In the genomic region with DNA sequence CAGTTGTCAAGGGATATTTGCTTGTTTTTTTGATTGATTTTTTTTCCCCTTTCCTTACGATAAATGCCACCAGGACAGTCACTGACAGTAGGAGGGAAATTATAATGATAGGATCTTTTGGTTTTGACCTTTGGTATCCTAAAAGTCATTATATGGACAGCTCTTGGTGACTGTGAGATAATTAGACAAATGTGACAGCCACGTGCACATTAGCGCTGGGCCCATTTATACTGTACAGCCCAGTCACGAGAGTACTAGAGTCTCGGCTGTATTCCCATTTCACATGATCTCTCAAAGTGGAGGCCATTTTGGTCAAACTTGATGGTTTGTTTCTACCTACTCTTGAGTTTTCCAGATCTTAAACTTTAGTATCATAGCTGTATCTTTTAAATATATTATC, we compare ENCODE assay signal across 8 mouse cellular contexts. TPM values are rescaled to one million over a fixed set of nuclear protein-coding genes. Genes with fewer than 3 reads are reported as not detected.
DNase-seq lines count a peak whose midpoint lies in the region; ATAC-seq and TF ChIP-seq lines count a peak whose summit lies in the region.

No protein-coding gene starts in this region.

- H3K27me3 ChIP-seq in heart, embryonic 12.5 days (replicated peaks) = no peaks in the 10 kb centered on the region
- no peaks in the 10 kb centered on the region for H3K27me3 ChIP-seq in ES-Bruce4 (ENCODE audit: control insufficient read depth, insufficient read depth, low read length, poor library complexity, severe bottlenecking)
- H3K27me3 ChIP-seq in forebrain, embryonic 16.5 days (replicated peaks; ENCODE audit: control insufficient read depth, insufficient read depth, low read length) = no peaks in the 10 kb centered on the region
- H3K27me3 ChIP-seq in liver, embryonic 16.5 days (ENCODE audit: control insufficient read depth, insufficient read depth, low read depth, low read length) = no peaks in the 10 kb centered on the region
- H3K27me3 ChIP-seq in cerebellum, adult 2 months (ENCODE audit: control insufficient read depth, insufficient read depth, low read length) = no peaks in the 10 kb centered on the region

- H3K4me1 ChIP-seq in heart, embryonic 12.5 days (replicated peaks) = peaks cover 22% of the 10 kb centered on the region
- H3K4me1 ChIP-seq in ES-Bruce4 (ENCODE audit: control insufficient read depth, insufficient read depth, low read length) = no peaks in the 10 kb centered on the region
- H3K4me1 ChIP-seq in forebrain, embryonic 16.5 days (replicated peaks; ENCODE audit: control insufficient read depth, insufficient read depth, low read length) = peaks cover 20% of the 10 kb centered on the region
- peaks cover 9% of the 10 kb centered on the region for H3K4me1 ChIP-seq in liver, embryonic 16.5 days (ENCODE audit: control insufficient read depth, low read depth, low read length)
- no peaks in the 10 kb centered on the region; the same call in 1 of the 2 replicates for H3K4me1 ChIP-seq in cerebellum, adult 2 months (ENCODE audit: control insufficient read depth, insufficient read depth, low read length)

- no peak for TF ChIP-seq POLR2A in ES-Bruce4 (IDR thresholded peaks at IDR 0.05; ENCODE audit: insufficient read depth, low read length)
- TF ChIP-seq POLR2A in cerebellum, adult 2 months (IDR thresholded peaks at IDR 0.05; ENCODE audit: borderline replicate concordance, insufficient read depth, low read length) = no peak

- H3K4me3 ChIP-seq in heart, embryonic 12.5 days = peak overlapping the region; percentile 99
- H3K4me3 ChIP-seq in ES-Bruce4 (ENCODE audit: low read depth, low read length) = no peak overlapping the region
- no peak overlapping the region for H3K4me3 ChIP-seq in forebrain, embryonic 16.5 days (replicated peaks; ENCODE audit: low read length)
- peak overlapping the region; percentile 86 for H3K4me3 ChIP-seq in liver, embryonic 16.5 days (ENCODE audit: low read depth, low read length)
- no peak overlapping the region for H3K4me3 ChIP-seq in cerebellum, adult 2 months (replicated peaks; ENCODE audit: insufficient read depth, low read depth, low read length)

- no peak for DNase-seq in heart, adult 18-20 months
- no peak for DNase-seq in adrenal gland, postnatal 14 days
- no peak for DNase-seq in cerebellum, adult 2 months
- no peak for DNase-seq in ovary, postnatal 10 days (ENCODE audit: low spot score)

- no peak for TF ChIP-seq CTCF in ES-Bruce4 (IDR thresholded peaks at IDR 0.05; ENCODE audit: low read depth, low read length)
- no peak for TF ChIP-seq CTCF in cerebellum, adult 2 months (IDR thresholded peaks at IDR 0.05; ENCODE audit: borderline replicate concordance, insufficient read depth, low read depth, low read length)

- WGBS in heart, embryonic 12.5 days = 68% methylated on average over 5 of the region's 5 CpGs
- WGBS in forebrain, embryonic 16.5 days = 50% methylated on average over 5 of the region's 5 CpGs
- 45% methylated on average over 5 of the region's 5 CpGs for WGBS in liver, embryonic 16.5 days (ENCODE audit: insufficient replicate concordance)
- WGBS in cerebellum, adult 2 months = 81% methylated on average over 5 of the region's 5 CpGs

- peak overlapping the region; percentile 98; the same call in 1 of the 2 replicates for H3K27ac ChIP-seq in heart, embryonic 12.5 days (ENCODE audit: poor library complexity, severe bottlenecking)
- H3K27ac ChIP-seq in ES-Bruce4 (ENCODE audit: insufficient read depth, low read length) = no peak overlapping the region
- H3K27ac ChIP-seq in forebrain, embryonic 16.5 days (ENCODE audit: low read length) = no peak overlapping the region
- H3K27ac ChIP-seq in liver, embryonic 16.5 days (ENCODE audit: low read length) = no peak overlapping the region
- H3K27ac ChIP-seq in cerebellum, adult 2 months (ENCODE audit: insufficient read depth, low read length) = no peak overlapping the region

- TF ChIP-seq EP300 in ES-Bruce4 (IDR thresholded peaks at IDR 0.05; ENCODE audit: insufficient read depth, low read depth, low read length) = no peak

- no peak overlapping the region for H3K9ac ChIP-seq in heart, embryonic 12.5 days
- peak overlapping the region; percentile 95; the same call in 1 of the 2 replicates for H3K9ac ChIP-seq in ES-Bruce4 (ENCODE audit: low read depth, poor library complexity, severe bottlenecking)
- no peak overlapping the region for H3K9ac ChIP-seq in forebrain, embryonic 16.5 days (replicated peaks; ENCODE audit: low read depth, low read length)
- 0 out of 2 replicates have a peak overlapping the region, but pooled peaks have one; percentile 87 for H3K9ac ChIP-seq in liver, embryonic 16.5 days (ENCODE audit: low read depth, low read length)

- H3K9me3 ChIP-seq in heart, embryonic 12.5 days (replicated peaks) = no peaks in the 10 kb centered on the region
- H3K9me3 ChIP-seq in ES-Bruce4 (replicated peaks; ENCODE audit: control insufficient read depth, insufficient read depth, low read length, poor library complexity, severe bottlenecking) = no peaks in the 10 kb centered on the region
- H3K9me3 ChIP-seq in forebrain, embryonic 16.5 days (ENCODE audit: control insufficient read depth, low read length) = no peaks in the 10 kb centered on the region
- no peaks in the 10 kb centered on the region for H3K9me3 ChIP-seq in liver, embryonic 16.5 days (replicated peaks; ENCODE audit: control insufficient read depth, low read length)

- H3K36me3 ChIP-seq in heart, embryonic 12.5 days = no peaks in the 10 kb centered on the region
- no peaks in the 10 kb centered on the region for H3K36me3 ChIP-seq in ES-Bruce4 (ENCODE audit: control insufficient read depth, insufficient read depth, low read length, poor library complexity, severe bottlenecking)
- no peaks in the 10 kb centered on the region for H3K36me3 ChIP-seq in forebrain, embryonic 16.5 days (ENCODE audit: control insufficient read depth, insufficient read depth)
- no peaks in the 10 kb centered on the region for H3K36me3 ChIP-seq in liver, embryonic 16.5 days (ENCODE audit: control insufficient read depth, insufficient read depth)

- peak overlapping the region; percentile 76 for H3K4me2 ChIP-seq in heart, embryonic 12.5 days
- peak overlapping the region; percentile 96 for H3K4me2 ChIP-seq in forebrain, embryonic 16.5 days (ENCODE audit: low read length)
- H3K4me2 ChIP-seq in liver, embryonic 16.5 days (ENCODE audit: low read depth, low read length) = peak overlapping the region; percentile 86

- no peak for ATAC-seq in heart, embryonic 12.5 days (ENCODE audit: insufficient number of reproducible peaks, low FRiP score)
- ATAC-seq in forebrain, embryonic 16.5 days = no peak
- no peak for ATAC-seq in liver, embryonic 16.5 days (ENCODE audit: low read depth)

RNA-seq across cellular contexts. Expression of a gene that starts 1.4 kb away (rescaled TPM):
- 40.0 and 41.8 TPM in 2 replicates for polyA plus RNA-seq in heart, embryonic 12.5 days (2016; fragmentation: Nextera tagmentation; extraction: Ambion mirVana)
- total RNA-seq in heart, adult 18-20 months (2021) = 10 to 100 TPM; 21.7 to 22.5 TPM
- 11.4 and 15.1 TPM in 2 replicates for polyA plus RNA-seq in ES-Bruce4 (2011; ENCODE audit: insufficient read depth, insufficient read length, low read depth, missing spikeins)
- polyA plus RNA-seq in forebrain, embryonic 16.5 days (2015; fragmentation: Nextera tagmentation; extraction: Ambion mirVana) = 36.8 and 41.7 TPM in 2 replicates
- 5.7 and 6.4 TPM in 2 replicates for polyA plus RNA-seq in liver, embryonic 16.5 days (2015; fragmentation: Nextera tagmentation; extraction: Ambion mirVana)
- total RNA-seq in adrenal gland, postnatal 14 days (2021) = 32.3 and 35.3 TPM in 2 replicates
- 42.8 and 47.0 TPM in 2 replicates for polyA plus RNA-seq in cerebellum, adult 2 months (2012; rRNA removed)

Comparison
In these comparisons a context has a peak if more than half of its experiments do, and no peak if none do; other contexts are left out.
1. H3K4me3 ChIP-seq: peak in heart, embryonic 12.5 days (single experiment) and liver, embryonic 16.5 days (single experiment); none in ES-Bruce4 (single experiment), forebrain, embryonic 16.5 days (single experiment) and cerebellum, adult 2 months (single experiment).
2. H3K9ac ChIP-seq: peak in ES-Bruce4 (single experiment) and liver, embryonic 16.5 days (single experiment); none in heart, embryonic 12.5 days (single experiment) and forebrain, embryonic 16.5 days (single experiment).
3. Peak in every context shown above with its lines, with median percentiles within 50 percentile points of each other: H3K4me2 ChIP-seq.